Comparison of ENCODE assay signal across 24 mouse cellular contexts in genomic region chr4:57575686-57576085, GRCm38 (mm10). TPM values are rescaled to one million over a fixed set of nuclear protein-coding genes. Genes with fewer than 3 reads are reported as not detected.
DNase-seq lines count a peak whose midpoint lies in the region; ATAC-seq lines count a peak whose summit lies in the region.
"Had no signal": no experiment of that assay in that cellular context is flagged by ENCODE, and none has a peak within 500 bp of the region (broad histone marks: within the 10 kb centered on the region; RNA-seq: fewer than 3 reads in every experiment).

No protein-coding gene starts in this region.

- peak overlapping the region; percentile 86; the same call in 1 of the 2 replicates for H3K27ac ChIP-seq in heart, embryonic 10.5 days
- peak overlapping the region; percentile 79 to 89 for H3K27ac ChIP-seq in heart, embryonic 14.5 days (replicated peaks in 1 of 2; ENCODE audit: control insufficient read depth in 1 of 2, insufficient read depth in 1 of 2, low read depth in 2 of 2, low read length in 2 of 2)
- 0 out of 2 replicates have a peak overlapping the region, but pooled peaks have one; percentile 53 for H3K27ac ChIP-seq in lung, embryonic 15.5 days
- H3K27ac ChIP-seq: embryonic facial prominence, embryonic 15.5 days; forebrain, embryonic 10.5 days; gastrocnemius, adult 2 months; hindbrain, embryonic 10.5 days; hindbrain, embryonic 14.5 days; intestine, embryonic 15.5 days; kidney, embryonic 15.5 days had no signal

- 62% methylated on average over 5 of the region's 5 CpGs for WGBS in heart, embryonic 10.5 days
- WGBS in heart, embryonic 14.5 days = 53% methylated on average over 5 of the region's 5 CpGs
- 68% methylated on average over 5 of the region's 5 CpGs for WGBS in lung, embryonic 15.5 days

- H3K36me3 ChIP-seq in heart, embryonic 10.5 days = peaks cover 15% of the 10 kb centered on the region; the same call in 1 of the 2 replicates
- H3K36me3 ChIP-seq in heart, embryonic 14.5 days (ENCODE audit: control insufficient read depth, insufficient read depth, low read length) = peaks cover 14% of the 10 kb centered on the region
- no peaks in the 10 kb centered on the region for H3K36me3 ChIP-seq in lung, embryonic 15.5 days
- H3K36me3 ChIP-seq: embryonic facial prominence, embryonic 15.5 days; forebrain, embryonic 10.5 days; hindbrain, embryonic 10.5 days; intestine, embryonic 15.5 days; kidney, embryonic 15.5 days had no signal

- H3K4me1 ChIP-seq in heart, embryonic 10.5 days = peaks cover 79% of the 10 kb centered on the region
- H3K4me1 ChIP-seq in heart, embryonic 14.5 days (ENCODE audit: control insufficient read depth in 2 of 2, insufficient read depth in 2 of 2, low read length in 2 of 2) = peaks cover 41 to 81% of the 10 kb centered on the region in 2 experiments
- peaks cover 35% of the 10 kb centered on the region for H3K4me1 ChIP-seq in lung, embryonic 15.5 days
- H3K4me1 ChIP-seq: forebrain, embryonic 10.5 days; kidney, embryonic 15.5 days had no signal

- peak overlapping the region; percentile 35 for H3K4me2 ChIP-seq in heart, embryonic 14.5 days (ENCODE audit: low read length)
- no peak overlapping the region for H3K4me2 ChIP-seq in lung, embryonic 15.5 days
- H3K4me2 ChIP-seq: embryonic facial prominence, embryonic 15.5 days; hindbrain, embryonic 14.5 days; intestine, embryonic 15.5 days; kidney, embryonic 15.5 days had no signal

- H3K9ac ChIP-seq in heart, embryonic 14.5 days (ENCODE audit: low read length) = peak overlapping the region; percentile 25
- H3K9ac ChIP-seq in lung, embryonic 15.5 days = no peak overlapping the region
- H3K9ac ChIP-seq: embryonic facial prominence, embryonic 15.5 days; hindbrain, embryonic 14.5 days; intestine, embryonic 15.5 days; kidney, embryonic 15.5 days had no signal

- no peak for DNase-seq in heart, embryonic 10.5 days (ENCODE audit: low spot score)
- no peak for DNase-seq in heart, postnatal 25 days (ENCODE audit: low spot score)
- DNase-seq in heart, adult 8-10 months (ENCODE audit: low spot score) = no peak
- DNase-seq in lung, postnatal 10 days = no peak
- no peak for DNase-seq in spleen, postnatal 14 days (ENCODE audit: low spot score in 2 of 2)
- DNase-seq: adrenal gland, postnatal 25 days; cerebellum, adult 11 months; cerebellum, adult 8-10 months; cerebellum, postnatal 14 days; embryo, embryonic 11 days; gastrocnemius, adult 2 months; gastrocnemius, postnatal 25 days; kidney, adult 2 months had no signal

- H3K9me3 ChIP-seq in heart, embryonic 10.5 days = no peaks in the 10 kb centered on the region
- H3K9me3 ChIP-seq in heart, embryonic 14.5 days (ENCODE audit: control insufficient read depth, low read length) = 0 out of 2 replicates have a peak, but pooled peaks cover 4% of the 10 kb centered on the region
- no peaks in the 10 kb centered on the region for H3K9me3 ChIP-seq in lung, embryonic 15.5 days
- H3K9me3 ChIP-seq: embryonic facial prominence, embryonic 15.5 days; forebrain, embryonic 10.5 days; intestine, embryonic 15.5 days; kidney, embryonic 15.5 days had no signal

- no peak for ATAC-seq in heart, embryonic 14.5 days (ENCODE audit: insufficient number of reproducible peaks, insufficient read depth, low FRiP score, low read depth)
- ATAC-seq in lung, embryonic 15.5 days (ENCODE audit: borderline replicate concordance, extremely low read depth, low FRiP score, low TSS enrichment) = no peak
- ATAC-seq: forebrain, embryonic 14.5 days; intestine, embryonic 15.5 days had no signal

- no peaks in the 10 kb centered on the region for H3K27me3 ChIP-seq in heart, embryonic 10.5 days (ENCODE audit: insufficient read depth, poor library complexity, severe bottlenecking)
- H3K27me3 ChIP-seq in heart, embryonic 14.5 days (ENCODE audit: control insufficient read depth, insufficient read depth, low read length) = no peaks in the 10 kb centered on the region
- H3K27me3 ChIP-seq in lung, embryonic 15.5 days = no peaks in the 10 kb centered on the region
- H3K27me3 ChIP-seq: embryonic facial prominence, embryonic 15.5 days; intestine, embryonic 15.5 days; kidney, embryonic 15.5 days had no signal

- intact Hi-C loops in heart, postnatal 25 days (cut with DNase I) = no loop called here

- no peak overlapping the region for H3K4me3 ChIP-seq in heart, embryonic 10.5 days
- no peak overlapping the region for H3K4me3 ChIP-seq in heart, embryonic 14.5 days (ENCODE audit: control insufficient read depth in 1 of 2, insufficient read depth in 1 of 2, low read depth in 1 of 2, low read length in 2 of 2)
- no peak overlapping the region for H3K4me3 ChIP-seq in lung, embryonic 15.5 days
- H3K4me3 ChIP-seq: embryonic facial prominence, embryonic 15.5 days; erythroblast, embryonic 14.5 days; forebrain, embryonic 10.5 days; gastrocnemius, adult 2 months; hindbrain, embryonic 10.5 days; intestine, embryonic 15.5 days; kidney, embryonic 15.5 days had no signal

RNA-seq across cellular contexts. Expression of gene Pakap, which starts 7.7 kb away (rescaled TPM):
- 53.0 and 72.5 TPM in 2 replicates for polyA plus RNA-seq in heart, embryonic 10.5 days (2016; fragmentation: Nextera tagmentation; extraction: Ambion mirVana)
- total RNA-seq in heart, postnatal 25 days (2021) = 10 to 100 TPM; 37.4 to 44.3 TPM
- polyA plus RNA-seq in heart, embryonic 14.5 days (2014; fragmentation: Nextera tagmentation; extraction: Ambion mirVana) = 59.6 and 66.0 TPM in 2 replicates
- 10 to 100 TPM; 29.2 to 44.2 (median 39.5) TPM for total RNA-seq in heart, adult 8-10 months (2022)
- polyA plus RNA-seq in lung, embryonic 15.5 days (2015; fragmentation: Nextera tagmentation; extraction: Ambion mirVana) = 43.3 and 47.7 TPM in 2 replicates
- total RNA-seq: common myeloid progenitor, adult 5-6 weeks had no signal
- polyA plus RNA-seq: erythroblast, embryonic 14.5 days had no signal
